Mouse (Mus musculus): ENCODE measurements around the gene Slc9a4. TPM values are rescaled to one million over a fixed set of nuclear protein-coding genes. Genes with fewer than 3 reads are reported as not detected.
A peak's percentile ranks its signal among the peaks of the same experiment; 100 is the strongest.
"Not testable (repeated sequence)": the region's sequence is repeated elsewhere in the genome, so short reads cannot be mapped to it uniquely, and the experiment has no call there.

The Slc9a4 gene
- polyA plus RNA-seq, 1 experiment from 2014 or later, result 27.4 TPM

DNA sequence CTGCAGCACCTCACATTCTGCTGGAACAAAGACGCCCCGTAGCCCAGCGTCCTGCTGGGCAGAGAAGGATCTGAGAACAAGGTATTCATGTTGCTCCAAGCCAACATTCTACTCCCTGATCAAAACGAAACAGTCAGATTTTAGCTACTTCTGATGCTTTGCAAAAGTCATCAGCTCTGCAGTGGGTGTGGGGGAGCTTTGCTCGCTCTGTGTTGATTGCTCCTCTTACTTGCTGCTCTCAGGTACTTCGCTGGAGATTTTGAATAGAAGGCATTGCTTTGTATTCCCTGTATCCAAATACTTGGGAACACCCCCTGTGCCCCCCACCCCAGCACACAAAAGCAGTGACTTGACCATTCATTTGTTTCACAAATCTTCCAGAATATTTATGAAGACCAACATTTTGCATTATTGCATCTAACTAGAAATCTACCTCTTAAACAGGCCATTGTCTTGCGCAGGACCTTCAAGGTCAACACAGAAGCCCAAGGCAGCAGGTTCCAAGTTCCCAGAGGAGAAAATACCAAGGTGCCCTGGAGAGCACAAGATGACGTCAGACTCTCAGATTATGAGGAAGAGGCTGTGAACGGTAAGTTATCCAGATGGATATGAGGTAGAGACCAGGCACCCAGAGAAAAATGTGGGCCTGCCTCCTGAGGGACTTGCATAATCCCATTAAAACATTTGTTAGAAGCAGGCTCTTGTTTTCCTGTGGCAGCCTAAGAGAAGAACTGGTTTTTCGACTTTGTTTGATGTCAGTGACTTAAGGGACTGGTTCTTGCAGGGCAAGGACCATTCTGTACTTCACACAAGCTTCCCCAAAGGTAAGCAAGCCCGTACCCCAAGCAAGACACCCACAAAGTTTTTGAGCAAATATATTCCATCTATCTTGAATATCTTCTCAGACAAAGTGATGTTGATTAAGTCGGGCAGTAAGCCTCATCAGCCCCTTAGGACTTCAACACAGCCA lies 85.8 kb downstream of the Slc9a4 start:
- peak overlapping the region; percentile 45 for H3K27ac ChIP-seq (replicated peaks)
- peak; percentile 29 for DNase-seq (ENCODE audit: low spot score)
- no peaks in the 10 kb centered on the region for H3K27me3 ChIP-seq (ENCODE audit: control insufficient read depth, insufficient read depth, low read length)
- peak; percentile 64 for ATAC-seq (ENCODE audit: low FRiP score, low TSS enrichment)
- H3K4me3 ChIP-seq (ENCODE audit: low read depth, low read length), result no peak overlapping the region
- H3K9ac ChIP-seq (ENCODE audit: low read length), result no peak overlapping the region
- WGBS, result 29% methylated on average over 12 of the region's 12 CpGs
- H3K4me1 ChIP-seq (replicated peaks; ENCODE audit: control insufficient read depth, insufficient read depth), result no peaks in the 10 kb centered on the region
- H3K9me3 ChIP-seq (ENCODE audit: control insufficient read depth, low read length), result no peaks in the 10 kb centered on the region
- no peaks in the 10 kb centered on the region for H3K36me3 ChIP-seq (ENCODE audit: control insufficient read depth, insufficient read depth, low read length)
- TF ChIP-seq CTCF (IDR thresholded peaks at IDR 0.05; ENCODE audit: low read depth) (no peak), EP300 (optimal IDR thresholded peaks at IDR 0.05) (no peak)
- H3K4me2 ChIP-seq (replicated peaks; ENCODE audit: low read depth), result no peak overlapping the region

DNA sequence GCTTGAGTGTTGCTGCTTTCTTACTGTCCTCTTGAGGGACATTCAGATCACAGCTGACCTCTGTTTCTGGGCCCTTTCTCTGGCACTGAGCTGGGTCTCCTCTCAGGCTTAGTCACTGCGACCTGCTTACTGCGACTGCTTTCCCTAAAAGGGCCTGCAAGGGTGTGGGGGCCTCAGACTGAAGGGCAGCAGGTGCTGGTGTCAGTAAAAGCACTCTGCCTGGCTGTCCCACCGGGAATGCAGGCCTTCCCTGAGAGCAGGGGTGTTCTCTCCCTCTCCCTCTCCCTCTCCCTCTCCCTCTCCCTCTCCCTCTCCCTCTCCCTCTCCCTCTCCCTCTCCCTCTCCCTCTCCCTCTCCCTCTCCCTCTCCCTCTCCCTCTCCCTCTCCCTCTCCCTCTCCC lies 87.6 kb downstream of the Slc9a4 start:
- H3K36me3 ChIP-seq (ENCODE audit: control insufficient read depth, insufficient read depth, low read length); DNase-seq (ENCODE audit: low spot score); H3K4me3 ChIP-seq (ENCODE audit: low read depth, low read length); H3K27me3 ChIP-seq (ENCODE audit: control insufficient read depth, insufficient read depth, low read length); H3K4me2 ChIP-seq (replicated peaks; ENCODE audit: low read depth); H3K9me3 ChIP-seq (ENCODE audit: control insufficient read depth, low read length); H3K27ac ChIP-seq (replicated peaks); H3K4me1 ChIP-seq (replicated peaks; ENCODE audit: control insufficient read depth, insufficient read depth); H3K9ac ChIP-seq (ENCODE audit: low read length): not testable (repeated sequence)
- 6% methylated on average over 3 of the region's 3 CpGs for WGBS
- ATAC-seq (ENCODE audit: low FRiP score, low TSS enrichment), result peak; percentile 30; the same call in 1 of the 2 replicates

DNA sequence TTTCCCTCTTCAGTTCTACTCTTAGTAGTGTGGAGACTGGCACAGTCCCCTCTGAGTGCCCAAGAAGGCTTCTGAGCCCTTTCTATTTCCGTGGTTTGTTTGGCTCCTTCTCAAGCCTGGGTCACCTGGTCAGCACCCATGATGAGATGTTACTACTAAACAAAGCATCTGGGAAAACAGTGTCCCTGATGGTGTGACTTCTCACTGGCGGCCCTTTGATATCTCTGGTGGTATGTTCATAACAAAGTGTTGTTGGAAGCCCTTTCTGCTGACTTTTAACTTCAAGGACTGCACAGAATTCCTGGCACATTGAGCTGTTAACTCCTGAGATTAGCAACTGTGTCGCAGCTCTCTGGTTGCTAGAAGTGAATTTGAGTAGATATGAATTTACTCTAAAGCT lies 90.1 kb downstream of the Slc9a4 start:
- DNase-seq (ENCODE audit: low spot score), result no peak

DNA sequence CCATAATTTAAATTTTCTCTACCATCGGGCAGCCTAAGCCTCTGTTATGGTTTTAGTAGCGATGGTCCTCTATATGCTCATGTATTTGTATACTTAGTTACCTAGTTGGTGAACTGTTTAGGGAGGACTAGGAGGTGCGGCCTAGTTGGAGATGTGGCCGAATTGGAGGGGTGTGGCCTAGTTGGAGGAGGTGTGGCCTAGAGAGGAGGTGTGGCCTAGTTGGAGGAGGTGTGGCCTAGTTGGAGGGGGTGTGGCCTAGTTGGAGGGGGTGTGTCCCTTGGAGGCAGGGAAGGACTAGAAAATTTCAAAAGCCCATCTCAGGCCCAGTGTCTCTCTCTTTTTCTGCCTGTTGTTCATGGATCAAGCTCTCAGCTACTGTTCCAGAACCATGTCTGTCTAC lies 91.6 kb downstream of the Slc9a4 start:
- H3K9ac ChIP-seq (ENCODE audit: low read length), result no peak overlapping the region
- no peaks in the 10 kb centered on the region for H3K9me3 ChIP-seq (ENCODE audit: control insufficient read depth, low read length)
- no peak for TF ChIP-seq CTCF (IDR thresholded peaks at IDR 0.05; ENCODE audit: low read depth)
- no peak for TF ChIP-seq EP300 (optimal IDR thresholded peaks at IDR 0.05)
- ATAC-seq (ENCODE audit: low FRiP score, low TSS enrichment), result peak; percentile 29; the same call in 1 of the 2 replicates
- no peak overlapping the region for H3K27ac ChIP-seq (replicated peaks)
- no peaks in the 10 kb centered on the region for H3K36me3 ChIP-seq (ENCODE audit: control insufficient read depth, insufficient read depth, low read length)
- 86% methylated on average over 4 of the region's 4 CpGs for WGBS
- no peak overlapping the region for H3K4me2 ChIP-seq (replicated peaks; ENCODE audit: low read depth)
- no peak overlapping the region for H3K4me3 ChIP-seq (ENCODE audit: low read depth, low read length)
- DNase-seq (ENCODE audit: low spot score), result no peak
- no peaks in the 10 kb centered on the region for H3K27me3 ChIP-seq (ENCODE audit: control insufficient read depth, insufficient read depth, low read length)
- no peaks in the 10 kb centered on the region for H3K4me1 ChIP-seq (replicated peaks; ENCODE audit: control insufficient read depth, insufficient read depth)

More for the DNA sequence above, 90.1 kb downstream of the Slc9a4 start:
- TF ChIP-seq EP300 (optimal IDR thresholded peaks at IDR 0.05), result no peak
- TF ChIP-seq CTCF (IDR thresholded peaks at IDR 0.05; ENCODE audit: low read depth), result no peak
- Histone ChIP-seq H3K9ac (ENCODE audit: low read length) (no peak overlapping the region), H3K36me3 (ENCODE audit: control insufficient read depth, insufficient read depth, low read length) (no peaks in the 10 kb centered on the region), H3K4me1 (replicated peaks; ENCODE audit: control insufficient read depth, insufficient read depth) (no peaks in the 10 kb centered on the region), H3K27me3 (ENCODE audit: control insufficient read depth, insufficient read depth, low read length) (no peaks in the 10 kb centered on the region), H3K4me2 (replicated peaks; ENCODE audit: low read depth) (no peak overlapping the region), H3K4me3 (ENCODE audit: low read depth, low read length) (no peak overlapping the region), H3K9me3 (ENCODE audit: control insufficient read depth, low read length) (no peaks in the 10 kb centered on the region), H3K27ac (replicated peaks) (no peak overlapping the region)
- WGBS, result 78% methylated on average over 3 of the region's 3 CpGs
- ATAC-seq (ENCODE audit: low FRiP score, low TSS enrichment), result no peak

DNA sequence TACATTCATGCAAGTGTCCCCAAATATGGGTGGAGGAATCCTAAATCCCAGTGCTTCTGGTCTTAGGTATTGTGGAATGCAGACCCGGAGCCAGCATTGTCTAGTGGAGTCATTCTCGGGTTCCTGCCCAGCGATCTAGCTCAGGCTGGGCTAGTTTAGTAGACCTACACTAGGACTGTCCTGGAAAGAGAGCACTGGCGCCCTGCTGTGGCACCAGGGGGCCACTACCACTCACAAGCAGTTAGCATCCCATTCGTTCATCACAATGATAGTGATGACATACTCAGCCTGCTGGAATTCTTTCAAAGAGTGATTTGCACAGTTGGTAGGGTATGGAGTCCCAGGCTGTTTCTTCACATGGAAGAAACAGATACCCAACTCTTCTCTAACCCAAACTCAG lies 97.4 kb downstream of the Slc9a4 start:
- ATAC-seq (ENCODE audit: low FRiP score, low TSS enrichment) (no peak), DNase-seq (ENCODE audit: low spot score) (peak; percentile 65)
- 44% methylated on average over 5 of the region's 5 CpGs for WGBS
- no peaks in the 10 kb centered on the region for H3K4me1 ChIP-seq (replicated peaks; ENCODE audit: control insufficient read depth, insufficient read depth)
- no peak overlapping the region for H3K4me3 ChIP-seq (ENCODE audit: low read depth, low read length)
- TF ChIP-seq CTCF (IDR thresholded peaks at IDR 0.05; ENCODE audit: low read depth) (peak; percentile 72), EP300 (optimal IDR thresholded peaks at IDR 0.05) (no peak)
- H3K27ac ChIP-seq (replicated peaks), result no peak overlapping the region
- no peak overlapping the region for H3K4me2 ChIP-seq (replicated peaks; ENCODE audit: low read depth)
- H3K36me3 ChIP-seq (ENCODE audit: control insufficient read depth, insufficient read depth, low read length), result no peaks in the 10 kb centered on the region
- no peak overlapping the region for H3K9ac ChIP-seq (ENCODE audit: low read length)
- H3K27me3 ChIP-seq (ENCODE audit: control insufficient read depth, insufficient read depth, low read length), result peaks cover 5% of the 10 kb centered on the region; the same call in 1 of the 2 replicates
- H3K9me3 ChIP-seq (ENCODE audit: control insufficient read depth, low read length), result no peaks in the 10 kb centered on the region

Other genes starting within 250 kb of the Slc9a4 start
- 0.42 and 0.55 TPM in 2 replicates for gene Il1rl1, start 150.5 kb upstream of the Slc9a4 start, polyA plus RNA-seq (2015; fragmentation: Nextera tagmentation; extraction: Ambion mirVana)
- 3.1 and 3.4 TPM in 2 replicates for gene Il18r1, start 114.5 kb upstream of the Slc9a4 start, polyA plus RNA-seq (2015; fragmentation: Nextera tagmentation; extraction: Ambion mirVana)
- gene Il18rap, start 64.7 kb upstream of the Slc9a4 start, polyA plus RNA-seq (2015; fragmentation: Nextera tagmentation; extraction: Ambion mirVana), result 0.15 and 0.16 TPM in 2 replicates
- 13.9 and 14.2 TPM in 2 replicates for gene Slc9a2, start 100.5 kb downstream of the Slc9a4 start, polyA plus RNA-seq (2015; fragmentation: Nextera tagmentation; extraction: Ambion mirVana)
- gene Mfsd9, start 210.6 kb downstream of the Slc9a4 start, polyA plus RNA-seq (2015; fragmentation: Nextera tagmentation; extraction: Ambion mirVana), result 3.9 and 4.2 TPM in 2 replicates
- gene Tmem182, start 225.5 kb downstream of the Slc9a4 start, polyA plus RNA-seq (2015; fragmentation: Nextera tagmentation; extraction: Ambion mirVana), result 0.17 and 0.23 TPM in 2 replicates